Mouse (Mus musculus) right cerebral cortex, postnatal 4 days (tissue): ENCODE measurements around the gene Rbm20.
"Not testable (repeated sequence)": the region's sequence is repeated elsewhere in the genome, so short reads cannot be mapped to it uniquely, and the experiment has no call there.

Experiments
- DNase-seq: peaks from one replicate; pipeline ENCODE4 v3.0.0-alpha.2; 2022

Gene Rbm20

DNA sequence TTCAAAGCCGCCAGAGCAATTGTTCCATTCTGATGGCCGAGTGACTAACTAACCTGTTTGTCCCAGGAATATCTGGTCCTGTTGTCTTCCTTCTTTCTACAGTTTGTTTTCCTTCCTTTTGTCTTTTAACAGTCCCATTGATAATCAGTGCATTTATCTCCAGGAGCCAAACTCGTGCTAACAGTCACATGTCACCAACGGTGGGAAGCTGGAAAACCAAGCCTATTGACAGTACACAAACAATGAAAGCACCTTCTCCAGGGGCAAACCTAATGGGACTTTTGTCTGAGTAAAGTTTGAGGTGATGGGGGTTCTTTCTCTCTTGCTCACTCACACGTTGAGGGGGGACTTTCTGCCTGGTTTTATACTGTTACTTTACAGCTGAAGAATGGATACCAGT lies 213.2 kb downstream of the Rbm20 start:
- DNase-seq = no peak

- DNase-seq = no peak
These were observed 213.7 kb downstream of the Rbm20 start for GRCm38 (mm10) chr19:53890781-53891251.

DNA sequence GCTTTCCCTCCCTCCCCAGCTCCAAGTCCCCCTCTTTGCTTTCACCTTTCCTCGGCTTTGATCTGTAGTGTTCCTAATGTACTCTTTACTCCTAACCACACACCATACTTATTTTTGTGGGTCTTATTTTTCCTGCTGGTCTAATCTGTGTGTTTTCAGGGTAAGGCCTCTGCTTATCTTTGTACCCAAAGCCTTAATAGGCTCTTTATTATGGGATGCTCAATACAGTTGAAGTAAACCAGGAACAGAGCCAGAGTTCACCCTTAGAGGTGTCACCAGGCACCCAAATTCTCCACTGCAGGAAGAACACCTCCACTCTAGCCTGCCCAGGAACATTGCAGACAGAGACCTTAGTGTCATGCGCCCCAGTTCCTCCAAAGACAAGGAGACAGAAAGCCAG lies 214.5 kb downstream of the Rbm20 start:
- DNase-seq = no peak

GRCm38 (mm10) chr19:53892061-53892460 lies 215.0 kb downstream of the Rbm20 start, which contains the start of gene Pdcd4:
TSS of gene Pdcd4 (plus strand) at chr19:53892231.
- DNase-seq = no peak

DNA sequence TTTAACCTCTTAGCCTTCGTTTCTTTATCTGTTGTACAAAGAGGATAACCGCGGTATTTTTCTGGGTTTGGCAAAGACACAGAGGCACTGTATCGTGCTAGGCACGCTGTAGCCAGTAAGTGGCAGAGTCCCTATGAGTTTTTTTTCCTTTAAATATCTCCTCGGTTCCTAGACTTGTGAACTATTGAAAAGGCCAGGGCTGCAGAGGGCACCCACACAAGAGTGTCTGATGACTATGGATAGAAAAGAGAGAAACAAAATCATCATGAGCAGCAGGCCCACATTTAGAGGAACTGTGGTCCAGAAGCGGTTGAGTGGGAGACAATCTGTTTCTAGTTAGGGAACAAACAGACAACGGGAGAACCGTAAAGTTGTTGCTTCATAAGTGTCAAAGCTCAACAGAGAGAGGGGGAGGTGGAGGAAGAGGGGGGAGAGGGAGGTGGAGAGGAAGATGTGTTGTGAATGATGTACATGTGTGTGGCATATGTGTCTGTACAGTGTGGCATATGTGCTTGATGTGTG lies 215.8 kb downstream of the Rbm20 start:
- DNase-seq = no peak

DNA sequence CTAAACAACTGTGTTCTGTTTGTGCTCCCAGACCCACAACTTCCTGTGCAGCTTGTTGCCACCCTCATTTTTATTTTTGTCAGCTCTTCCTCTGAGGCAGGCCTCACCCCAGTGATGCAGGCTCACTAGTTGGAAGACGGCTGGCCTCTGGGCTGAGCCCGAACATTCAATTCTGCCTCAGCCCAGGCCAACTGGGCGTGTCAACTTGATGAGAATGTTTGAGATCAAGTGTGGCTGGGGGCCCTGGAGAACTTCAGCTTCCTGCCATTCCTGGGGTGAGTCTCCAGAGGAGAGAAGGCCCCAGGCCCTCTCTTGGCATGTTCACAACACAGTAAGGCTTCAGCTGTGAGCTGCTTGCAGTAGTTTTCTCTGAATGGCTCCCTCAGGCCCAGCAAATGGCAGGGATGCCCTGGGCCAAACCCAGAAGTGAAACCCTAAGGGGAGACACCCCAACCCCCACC lies 216.6 kb downstream of the Rbm20 start:
- DNase-seq = no peak

GRCm38 (mm10) chr19:53894538-53895121 lies 217.5 kb downstream of the Rbm20 start:
- DNase-seq = no peak

GRCm38 (mm10) chr19:53898046-53898445 lies 220.9 kb downstream of the Rbm20 start:
- DNase-seq = no peak

DNA sequence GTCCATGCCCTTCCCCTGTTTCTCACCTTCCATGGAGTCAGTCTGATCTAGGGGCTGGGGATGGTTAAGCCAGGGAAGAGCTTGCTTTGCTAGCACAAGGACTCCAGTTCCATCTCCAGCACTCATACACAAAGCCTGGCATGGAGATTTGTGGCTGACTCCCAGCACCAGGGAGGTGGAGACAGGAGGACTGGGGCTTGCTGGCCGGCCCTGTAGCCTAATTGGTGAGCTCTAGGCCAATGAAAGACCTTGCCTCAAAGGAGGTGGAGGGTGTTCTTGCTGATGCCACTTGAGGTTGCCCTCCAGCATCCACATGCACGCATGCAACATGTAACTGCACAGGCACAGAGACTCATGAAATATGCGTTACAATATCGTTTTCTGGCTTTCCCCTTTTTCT lies 221.4 kb downstream of the Rbm20 start:
- DNase-seq = no peak

DNA sequence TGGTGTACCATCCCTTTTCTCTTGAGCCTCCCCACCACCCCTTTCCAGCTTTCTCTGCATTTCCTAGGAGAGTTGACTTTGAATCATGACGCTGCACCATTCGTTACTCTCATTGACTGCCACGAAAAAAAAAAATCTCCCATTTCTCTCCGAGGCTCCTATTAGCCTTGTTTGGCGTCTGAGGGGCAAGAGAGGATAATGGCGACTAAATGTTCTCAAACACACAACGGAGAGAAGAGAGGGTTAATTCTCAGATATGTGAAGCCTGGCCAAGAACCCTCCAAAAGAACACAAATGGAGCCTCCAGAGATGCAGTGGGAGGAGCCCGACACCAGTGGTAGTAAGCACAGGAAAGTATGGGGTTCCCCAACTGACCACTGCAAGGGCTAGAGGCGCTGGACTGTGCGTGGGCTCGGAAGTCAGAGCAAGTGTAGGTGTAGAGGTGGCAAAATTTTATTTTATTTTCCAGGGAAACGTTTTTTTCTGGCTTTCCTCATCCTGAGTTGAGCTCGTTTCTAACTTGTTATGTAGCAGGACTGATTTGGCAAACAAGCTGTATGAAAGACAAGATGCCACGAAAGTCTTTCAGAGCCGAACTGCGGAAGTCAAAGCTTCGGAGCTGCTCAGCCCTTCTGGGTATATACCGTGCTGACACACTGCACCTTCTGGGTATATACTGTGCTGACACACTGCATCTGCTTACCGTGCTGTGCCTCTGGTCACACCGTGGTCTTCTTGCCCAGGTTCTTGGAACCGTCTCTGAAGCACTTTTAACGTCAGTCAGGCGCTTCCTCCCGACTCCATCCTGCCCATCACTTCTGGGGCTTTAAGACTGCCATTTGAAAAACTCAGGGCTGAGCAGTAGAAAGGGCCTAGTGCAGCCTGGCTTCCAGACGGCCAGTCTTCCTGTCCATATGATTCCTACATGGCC lies 222.1 kb downstream of the Rbm20 start:
- no peak for DNase-seq

- DNase-seq = no peak
These were observed 223.0 kb downstream of the Rbm20 start for GRCm38 (mm10) chr19:53899941-53900610.

DNA sequence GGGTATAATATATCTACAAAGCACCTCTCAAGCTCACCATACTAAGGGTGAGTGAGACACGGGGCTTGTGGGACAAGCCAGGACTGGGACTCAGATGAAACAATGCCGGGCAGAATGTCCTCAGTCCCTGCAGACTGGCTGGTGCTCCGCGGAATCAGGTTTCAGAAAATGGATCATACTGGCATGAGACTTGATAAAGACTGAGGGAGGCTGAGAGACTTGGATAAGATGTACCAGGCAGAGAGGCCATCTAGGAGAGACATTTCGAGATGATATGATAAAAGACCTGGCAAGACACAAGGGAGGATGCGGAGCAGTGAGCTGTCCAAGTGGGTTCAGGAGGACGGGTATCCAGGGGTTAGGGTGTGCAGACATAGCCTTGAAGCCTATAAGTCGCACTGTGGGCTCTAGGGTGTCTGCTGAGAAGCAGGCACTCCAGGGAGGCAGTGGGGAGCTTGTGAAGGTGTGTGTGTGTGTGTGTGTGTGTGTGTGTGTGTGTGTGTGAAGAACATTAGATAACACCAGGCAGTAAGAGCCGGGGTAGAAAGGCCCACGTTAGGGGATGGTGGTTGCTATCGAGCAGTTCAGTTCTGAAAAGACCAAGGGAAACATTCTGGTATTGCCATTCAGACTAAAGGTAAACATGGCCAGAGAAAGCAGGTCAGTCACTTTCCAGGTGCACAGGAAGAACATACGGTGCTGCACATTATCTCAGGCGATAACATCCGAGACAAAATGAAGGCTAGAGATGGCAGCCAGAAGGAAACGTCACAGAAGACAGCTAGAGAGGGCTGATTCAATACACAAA lies 225.0 kb downstream of the Rbm20 start:
- no peak for DNase-seq

GRCm38 (mm10) chr19:53902739-53903487 lies 225.8 kb downstream of the Rbm20 start:
- DNase-seq = peak; percentile 99

- peak; percentile 63 for DNase-seq
These were observed 226.6 kb downstream of the Rbm20 start for GRCm38 (mm10) chr19:53903507-53904321.

GRCm38 (mm10) chr19:53904833-53905480 lies 227.9 kb downstream of the Rbm20 start:
- DNase-seq = no peak

GRCm38 (mm10) chr19:53906033-53906702 lies 229.1 kb downstream of the Rbm20 start:
- no peak for DNase-seq

DNA sequence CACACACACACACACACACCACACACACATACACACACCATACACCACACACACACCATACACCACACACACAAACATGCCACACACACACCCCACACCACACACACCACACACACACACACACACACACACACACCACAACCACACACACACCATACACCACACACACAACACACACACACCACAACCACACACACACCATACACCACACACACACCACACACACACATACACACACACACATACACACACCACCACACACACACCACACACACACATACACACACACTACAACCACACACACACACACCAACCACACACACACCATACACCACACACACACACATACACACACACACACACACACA lies 229.6 kb downstream of the Rbm20 start:
- DNase-seq = not testable (repeated sequence)

DNA sequence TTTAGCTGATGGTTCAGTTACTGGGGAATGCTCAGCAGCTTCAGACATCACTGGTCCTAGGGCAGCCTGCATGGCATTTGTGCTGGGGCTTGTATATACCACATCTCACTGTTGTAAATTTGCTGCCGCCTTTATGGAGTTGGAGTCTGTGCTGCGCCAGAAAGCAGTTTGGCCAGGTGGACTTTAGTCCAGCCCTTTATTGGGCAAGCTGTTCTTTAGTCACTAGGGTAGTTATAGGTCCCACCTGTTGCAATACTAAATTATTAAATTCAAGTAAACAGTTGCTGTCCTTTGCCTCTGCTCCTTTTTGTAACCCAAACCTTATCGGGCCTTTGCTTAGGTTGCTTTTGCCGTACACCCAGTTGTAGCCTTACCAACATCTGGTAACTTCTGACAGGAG lies 237.8 kb downstream of the Rbm20 start:
- no peak for DNase-seq
